Mouse (Mus musculus): Measurements from ENCODE around the gene Acvr2b. TPM values are rescaled to one million over a fixed set of nuclear protein-coding genes. Genes with fewer than 3 reads are reported as not detected.
A peak's percentile ranks its signal among the peaks of the same experiment; 100 is the strongest.

Acvr2b gene
- total and polyA plus RNA-seq, 2 experiments from 2014 or later: 32.1 to 35.6 TPM

DNA sequence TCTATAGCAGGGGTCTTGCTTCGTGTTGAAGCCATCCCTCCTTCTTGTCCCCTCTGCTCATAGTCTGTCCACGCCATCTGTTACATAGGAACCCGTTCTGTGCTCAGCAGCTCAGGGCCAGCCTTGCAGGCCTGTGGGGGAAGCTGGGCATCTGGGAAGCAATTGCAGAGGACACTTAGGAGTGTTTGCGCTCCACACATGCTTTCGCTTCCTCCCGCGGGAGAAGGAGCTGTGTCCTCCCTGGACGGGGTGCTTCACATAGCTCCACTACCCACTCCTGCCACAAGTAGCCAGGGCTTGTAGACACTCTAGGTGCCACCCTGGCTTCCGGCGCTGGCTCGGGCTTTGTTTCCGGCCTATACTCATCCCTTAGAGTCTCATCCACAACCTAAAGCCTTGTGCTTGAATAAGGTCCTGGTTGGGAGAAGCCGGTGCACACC, 24.1 kb downstream of the Acvr2b start:
- TF ChIP-seq CTCF (IDR thresholded peaks at IDR 0.05): no peak
- Histone ChIP-seq H3K4me3 (ENCODE audit: low read depth, low read length) (no peak overlapping the region), H3K27me3 (ENCODE audit: insufficient read depth, low read length) (no peaks in the 10 kb centered on the region), H3K9ac (replicated peaks; ENCODE audit: low read length, poor library complexity, severe bottlenecking) (no peak overlapping the region), H3K9me3 (ENCODE audit: low read length) (no peaks in the 10 kb centered on the region), H3K4me2 (ENCODE audit: low read depth, low read length, poor library complexity, severe bottlenecking) (no peak overlapping the region), H3K27ac (ENCODE audit: low read depth, low read length) (no peak overlapping the region), H3K36me3 (ENCODE audit: insufficient read depth, low read length) (peaks cover 15% of the 10 kb centered on the region), H3K4me1 (ENCODE audit: insufficient read depth, low read length) (peaks cover 3% of the 10 kb centered on the region)
- ATAC-seq (ENCODE audit: low FRiP score): no peak
- 93% methylated on average over 13 of the region's 13 CpGs for WGBS
- DNase-seq (ENCODE audit: low spot score): no peak

DNA sequence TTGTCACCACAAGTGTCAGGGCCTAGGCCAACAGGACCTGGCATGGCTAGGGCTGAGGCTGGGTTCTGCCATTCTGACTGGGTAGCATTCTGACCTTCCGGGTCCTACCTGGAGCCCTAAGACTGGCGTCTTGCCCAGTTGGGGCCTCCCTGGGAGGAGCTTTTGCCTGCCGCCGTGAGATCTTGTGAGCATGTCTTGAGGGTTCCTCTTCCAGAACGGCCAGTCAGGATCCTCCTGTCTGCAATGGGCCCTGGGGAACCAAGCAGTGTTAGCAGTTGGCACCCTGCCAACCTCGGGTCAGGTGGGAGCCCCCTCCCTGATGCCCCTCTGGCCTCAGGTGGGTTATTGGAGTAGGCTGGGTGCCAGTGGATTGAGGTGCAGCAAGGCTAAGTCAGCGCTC, 24.6 kb downstream of the Acvr2b start:
- ATAC-seq (ENCODE audit: low FRiP score): no peak
- H3K9ac ChIP-seq (replicated peaks; ENCODE audit: low read length, poor library complexity, severe bottlenecking): no peak overlapping the region
- WGBS: 77% methylated on average over 7 of the region's 7 CpGs

DNA sequence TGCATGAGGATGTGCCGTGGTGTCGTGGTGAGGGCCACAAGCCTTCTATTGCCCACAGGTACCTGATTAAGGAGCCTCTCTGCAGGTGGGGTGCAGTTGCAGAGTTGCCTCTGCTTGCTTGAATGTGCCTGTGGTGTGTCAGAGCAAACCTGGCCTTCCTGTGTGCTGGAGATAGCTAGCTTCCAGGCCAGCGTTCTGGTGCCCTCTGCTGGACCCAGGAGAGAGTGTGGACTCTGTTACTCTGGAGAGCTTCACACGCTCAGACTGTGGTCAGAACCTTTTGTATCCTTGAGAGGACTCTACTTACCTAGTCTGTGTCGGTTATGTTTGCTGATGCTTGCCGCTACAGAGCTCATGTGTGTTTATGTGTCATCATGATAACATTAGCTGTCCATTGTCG, 28.4 kb downstream of the Acvr2b start:
- peak; percentile 92 for TF ChIP-seq CTCF (IDR thresholded peaks at IDR 0.05)
- DNase-seq (ENCODE audit: low spot score): peak; percentile 88
- Histone ChIP-seq H3K4me3 (ENCODE audit: low read depth, low read length) (no peak overlapping the region), H3K4me1 (ENCODE audit: insufficient read depth, low read length) (peaks cover under 1% of the 10 kb centered on the region; the same call in 1 of the 2 replicates), H3K9me3 (ENCODE audit: low read length) (no peaks in the 10 kb centered on the region), H3K27me3 (ENCODE audit: insufficient read depth, low read length) (no peaks in the 10 kb centered on the region), H3K9ac (replicated peaks; ENCODE audit: low read length, poor library complexity, severe bottlenecking) (no peak overlapping the region), H3K27ac (ENCODE audit: low read depth, low read length) (no peak overlapping the region), H3K4me2 (ENCODE audit: low read depth, low read length, poor library complexity, severe bottlenecking) (no peak overlapping the region), H3K36me3 (ENCODE audit: insufficient read depth, low read length) (peaks cover 47% of the 10 kb centered on the region)
- 62% methylated on average over 7 of the region's 7 CpGs for WGBS
- peak; percentile 68; the same call in 1 of the 2 replicates for ATAC-seq (ENCODE audit: low FRiP score)

More for the DNA sequence above, 24.6 kb downstream of the Acvr2b start:
- no peak overlapping the region for H3K27ac ChIP-seq (ENCODE audit: low read depth, low read length)
- no peaks in the 10 kb centered on the region for H3K27me3 ChIP-seq (ENCODE audit: insufficient read depth, low read length)
- no peak for DNase-seq (ENCODE audit: low spot score)
- H3K4me1 ChIP-seq (ENCODE audit: insufficient read depth, low read length): peaks cover 3% of the 10 kb centered on the region
- TF ChIP-seq CTCF (IDR thresholded peaks at IDR 0.05): no peak
- no peak overlapping the region for H3K4me3 ChIP-seq (ENCODE audit: low read depth, low read length)
- peaks cover 18% of the 10 kb centered on the region for H3K36me3 ChIP-seq (ENCODE audit: insufficient read depth, low read length)
- no peaks in the 10 kb centered on the region for H3K9me3 ChIP-seq (ENCODE audit: low read length)
- no peak overlapping the region for H3K4me2 ChIP-seq (ENCODE audit: low read depth, low read length, poor library complexity, severe bottlenecking)

DNA sequence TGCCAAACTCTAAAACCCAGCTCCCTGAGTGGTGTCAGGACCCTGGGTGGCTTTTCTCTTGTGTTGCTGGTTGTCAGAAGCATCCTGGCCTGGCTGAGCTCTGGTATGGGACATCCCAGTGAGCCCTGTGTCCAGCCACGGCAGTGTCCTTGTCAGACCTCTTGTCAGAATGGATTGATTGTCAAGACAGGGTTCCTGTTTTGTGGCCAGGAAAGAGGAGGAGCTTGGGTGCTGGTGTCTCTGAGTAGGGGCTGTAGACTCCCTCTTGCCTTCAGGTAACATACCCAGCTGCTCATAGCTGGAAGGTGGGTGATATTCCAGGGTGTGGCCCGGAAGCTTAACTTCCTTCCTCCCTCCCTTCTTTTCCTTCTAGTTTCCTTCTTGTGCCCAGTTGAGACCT, 33.9 kb downstream of the Acvr2b start:
- H3K4me2 ChIP-seq (ENCODE audit: low read depth, low read length, poor library complexity, severe bottlenecking): no peak overlapping the region
- no peak for ATAC-seq (ENCODE audit: low FRiP score)
- no peak overlapping the region for H3K27ac ChIP-seq (ENCODE audit: low read depth, low read length)
- no peak overlapping the region for H3K9ac ChIP-seq (replicated peaks; ENCODE audit: low read length, poor library complexity, severe bottlenecking)
- no peaks in the 10 kb centered on the region for H3K9me3 ChIP-seq (ENCODE audit: low read length)
- no peak for DNase-seq (ENCODE audit: low spot score)
- TF ChIP-seq CTCF (IDR thresholded peaks at IDR 0.05): no peak
- no peaks in the 10 kb centered on the region for H3K27me3 ChIP-seq (ENCODE audit: insufficient read depth, low read length)
- no peak overlapping the region for H3K4me3 ChIP-seq (ENCODE audit: low read depth, low read length)
- 80% methylated on average over 2 of the region's 2 CpGs for WGBS
- H3K4me1 ChIP-seq (ENCODE audit: insufficient read depth, low read length): no peaks in the 10 kb centered on the region
- H3K36me3 ChIP-seq (ENCODE audit: insufficient read depth, low read length): peaks cover 62% of the 10 kb centered on the region

DNA sequence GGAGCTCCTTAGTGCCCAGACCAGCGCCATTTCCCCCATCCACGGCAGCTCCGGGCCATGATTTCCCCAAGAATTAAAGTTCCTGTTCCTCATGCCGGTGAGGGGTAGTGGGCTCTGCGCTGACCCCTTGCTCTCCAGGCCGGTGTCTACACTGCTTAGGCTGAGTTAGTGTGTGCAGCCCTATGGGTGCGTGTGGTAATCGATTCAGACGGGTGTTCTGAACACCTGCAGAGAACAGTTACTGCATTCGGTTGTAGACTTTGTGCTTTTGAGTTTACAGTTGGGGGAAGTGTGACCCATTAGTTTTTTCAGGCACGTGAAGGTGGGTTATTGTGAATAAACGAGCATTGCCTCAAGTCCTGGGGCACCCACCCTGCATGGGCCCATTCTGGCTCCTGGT, 36.1 kb downstream of the Acvr2b start:
- TF ChIP-seq CTCF (IDR thresholded peaks at IDR 0.05): no peak
- ATAC-seq (ENCODE audit: low FRiP score) (no peak), DNase-seq (ENCODE audit: low spot score) (no peak)
- H3K36me3 ChIP-seq (ENCODE audit: insufficient read depth, low read length): peaks cover 50% of the 10 kb centered on the region
- no peak overlapping the region for H3K4me3 ChIP-seq (ENCODE audit: low read depth, low read length)
- H3K9me3 ChIP-seq (ENCODE audit: low read length): no peaks in the 10 kb centered on the region
- 91% methylated on average over 12 of the region's 12 CpGs for WGBS
- no peak overlapping the region for H3K4me2 ChIP-seq (ENCODE audit: low read depth, low read length, poor library complexity, severe bottlenecking)
- H3K27ac ChIP-seq (ENCODE audit: low read depth, low read length): no peak overlapping the region
- H3K4me1 ChIP-seq (ENCODE audit: insufficient read depth, low read length): no peaks in the 10 kb centered on the region
- H3K27me3 ChIP-seq (ENCODE audit: insufficient read depth, low read length): no peaks in the 10 kb centered on the region
- H3K9ac ChIP-seq (replicated peaks; ENCODE audit: low read length, poor library complexity, severe bottlenecking): no peak overlapping the region

DNA sequence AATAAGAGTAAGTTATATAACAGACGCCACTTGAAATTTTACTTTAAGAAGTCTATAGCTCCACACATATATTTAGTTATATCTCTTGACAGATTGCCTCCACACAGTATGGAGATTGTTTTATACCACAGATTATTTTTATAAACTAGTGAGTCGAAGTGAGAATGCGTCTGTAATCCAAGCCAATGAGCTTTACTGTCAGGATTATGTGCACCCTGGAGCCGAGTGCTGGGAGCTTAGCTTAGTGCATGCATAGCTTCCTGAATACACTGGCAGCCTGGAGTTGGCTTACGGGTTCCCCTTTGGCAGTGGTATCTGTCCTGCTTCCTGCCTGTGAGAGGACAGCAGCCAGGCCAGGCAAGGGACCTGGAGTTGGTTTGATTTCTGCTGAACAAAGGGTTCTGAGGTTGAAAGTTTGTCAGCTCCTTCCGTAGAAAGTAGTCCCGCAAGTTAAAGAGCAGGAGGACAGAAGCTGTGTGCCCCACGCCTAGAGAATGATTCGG, 36.6 kb downstream of the Acvr2b start:
- Histone ChIP-seq H3K4me3 (ENCODE audit: low read depth, low read length) (no peak overlapping the region), H3K36me3 (ENCODE audit: insufficient read depth, low read length) (peaks cover 47% of the 10 kb centered on the region), H3K27me3 (ENCODE audit: insufficient read depth, low read length) (no peaks in the 10 kb centered on the region), H3K4me2 (ENCODE audit: low read depth, low read length, poor library complexity, severe bottlenecking) (no peak overlapping the region), H3K9me3 (ENCODE audit: low read length) (no peaks in the 10 kb centered on the region), H3K4me1 (ENCODE audit: insufficient read depth, low read length) (no peaks in the 10 kb centered on the region), H3K27ac (ENCODE audit: low read depth, low read length) (no peak overlapping the region), H3K9ac (replicated peaks; ENCODE audit: low read length, poor library complexity, severe bottlenecking) (no peak overlapping the region)
- DNase-seq (ENCODE audit: low spot score) (no peak), ATAC-seq (ENCODE audit: low FRiP score) (no peak)
- WGBS: 93% methylated on average over 9 of the region's 9 CpGs
- TF ChIP-seq CTCF (IDR thresholded peaks at IDR 0.05): no peak
